Mouse (Mus musculus): ENCODE measurements around the gene Galnt2.

Gene Galnt2

GRCm38 (mm10) chr8:124328259-124328658, 97.1 kb downstream of the Galnt2 start:
- no peak for DNase-seq (ENCODE audit: low spot score)

- no peak for DNase-seq (ENCODE audit: low spot score)
Observed at GRCm38 (mm10) chr8:124329690-124330089, 98.5 kb downstream of the Galnt2 start.

- DNase-seq (ENCODE audit: low spot score), result no peak
Observed at GRCm38 (mm10) chr8:124330433-124330832, 99.2 kb downstream of the Galnt2 start.

- no peak for DNase-seq (ENCODE audit: low spot score)
Observed at GRCm38 (mm10) chr8:124331094-124331493, 99.9 kb downstream of the Galnt2 start.

- DNase-seq (ENCODE audit: low spot score), result no peak
Observed at GRCm38 (mm10) chr8:124331706-124332105, 100.5 kb downstream of the Galnt2 start.

- no peak for DNase-seq (ENCODE audit: low spot score)
Observed at GRCm38 (mm10) chr8:124336302-124336701, 105.1 kb downstream of the Galnt2 start.

GRCm38 (mm10) chr8:124339742-124340141, 108.6 kb downstream of the Galnt2 start:
- DNase-seq (ENCODE audit: low spot score), result no peak

GRCm38 (mm10) chr8:124340360-124341068, 109.3 kb downstream of the Galnt2 start:
- peak; percentile 35 for DNase-seq (ENCODE audit: low spot score)

- no peak for DNase-seq (ENCODE audit: low spot score)
Observed at GRCm38 (mm10) chr8:124343151-124343550, 112.0 kb downstream of the Galnt2 start.

- no peak for DNase-seq (ENCODE audit: low spot score)
Observed at GRCm38 (mm10) chr8:124343991-124344390, 112.8 kb downstream of the Galnt2 start.

- no peak for DNase-seq (ENCODE audit: low spot score)
Observed at GRCm38 (mm10) chr8:124345098-124345497, 113.9 kb downstream of the Galnt2 start.

- peak; percentile 76 for DNase-seq (ENCODE audit: low spot score)
Observed at GRCm38 (mm10) chr8:124346852-124347523, 115.8 kb downstream of the Galnt2 start.

- DNase-seq (ENCODE audit: low spot score), result no peak
Observed at GRCm38 (mm10) chr8:124348087-124348486, 116.9 kb downstream of the Galnt2 start.

GRCm38 (mm10) chr8:124349663-124350062, 118.5 kb downstream of the Galnt2 start:
- peak; percentile 82 for DNase-seq (ENCODE audit: low spot score)

GRCm38 (mm10) chr8:124351636-124352035, 120.4 kb downstream of the Galnt2 start:
- no peak for DNase-seq (ENCODE audit: low spot score)

GRCm38 (mm10) chr8:124360911-124361310, 129.7 kb downstream of the Galnt2 start:
- no peak for DNase-seq (ENCODE audit: low spot score)

GRCm38 (mm10) chr8:124361773-124362427, 130.7 kb downstream of the Galnt2 start:
- no peak for DNase-seq (ENCODE audit: low spot score)

GRCm38 (mm10) chr8:124362589-124362988, 131.4 kb downstream of the Galnt2 start:
- DNase-seq (ENCODE audit: low spot score), result no peak

- DNase-seq (ENCODE audit: low spot score), result no peak
Observed at GRCm38 (mm10) chr8:124363337-124363736, 132.1 kb downstream of the Galnt2 start.

- DNase-seq (ENCODE audit: low spot score), result peak; percentile 91
Observed at GRCm38 (mm10) chr8:124368213-124368612, 137.0 kb downstream of the Galnt2 start.

- no peak for DNase-seq (ENCODE audit: low spot score)
Observed at GRCm38 (mm10) chr8:124370422-124371183, 139.4 kb downstream of the Galnt2 start.

- no peak for DNase-seq (ENCODE audit: low spot score)
Observed at GRCm38 (mm10) chr8:124371410-124372123, 140.4 kb downstream of the Galnt2 start.
